Mouse (Mus musculus): Measurements from ENCODE around the gene Tmem216. TPM values are rescaled to one million over a fixed set of nuclear protein-coding genes. Genes with fewer than 3 reads are reported as not detected.
"Not testable (repeated sequence)": the region's sequence is repeated elsewhere in the genome, so short reads cannot be mapped to it uniquely, and the experiment has no call there.

Gene Tmem216
- total and polyA plus RNA-seq, 2 experiments from 2014 or later: 26.9 to 46.4 TPM

- no peak overlapping the region for H3K4me3 ChIP-seq (ENCODE audit: low read depth, low read length)
- H3K4me2 ChIP-seq (ENCODE audit: low read depth): no peak overlapping the region
- 84% methylated on average over 6 of the region's 6 CpGs for WGBS
- H3K9me3 ChIP-seq (ENCODE audit: low read length): no peaks in the 10 kb centered on the region
- H3K9ac ChIP-seq: no peak overlapping the region
- no peaks in the 10 kb centered on the region for H3K36me3 ChIP-seq (ENCODE audit: insufficient read depth)
- DNase-seq (no peak), ATAC-seq (no peak)
- H3K27ac ChIP-seq (ENCODE audit: low read depth, low read length): no peak overlapping the region
- H3K4me1 ChIP-seq (ENCODE audit: insufficient read depth): no peaks in the 10 kb centered on the region
- TF ChIP-seq CTCF (IDR thresholded peaks at IDR 0.05; ENCODE audit: low read depth): no peak
- H3K27me3 ChIP-seq (ENCODE audit: insufficient read depth, low read length): no peaks in the 10 kb centered on the region
Measured at GRCm38 (mm10) chr19:10564278-10564677, 8.2 kb upstream of the Tmem216 start.

- Histone ChIP-seq H3K27me3 (ENCODE audit: insufficient read depth, low read length) (no peaks in the 10 kb centered on the region), H3K9ac (no peak overlapping the region), H3K4me1 (ENCODE audit: insufficient read depth) (no peaks in the 10 kb centered on the region), H3K4me2 (ENCODE audit: low read depth) (no peak overlapping the region), H3K36me3 (ENCODE audit: insufficient read depth) (no peaks in the 10 kb centered on the region), H3K27ac (ENCODE audit: low read depth, low read length) (no peak overlapping the region), H3K4me3 (ENCODE audit: low read depth, low read length) (no peak overlapping the region), H3K9me3 (ENCODE audit: low read length) (no peaks in the 10 kb centered on the region)
- TF ChIP-seq CTCF (IDR thresholded peaks at IDR 0.05; ENCODE audit: low read depth): no peak
- DNase-seq (no peak), ATAC-seq (no peak)
- 56% methylated on average over 5 of the region's 5 CpGs for WGBS
Measured at GRCm38 (mm10) chr19:10562351-10562750, 6.3 kb upstream of the Tmem216 start.

GRCm38 (mm10) chr19:10561558-10562314, 5.7 kb upstream of the Tmem216 start:
- Histone ChIP-seq H3K27me3 (ENCODE audit: insufficient read depth, low read length) (no peaks in the 10 kb centered on the region), H3K4me1 (ENCODE audit: insufficient read depth) (no peaks in the 10 kb centered on the region), H3K9ac (no peak overlapping the region), H3K9me3 (ENCODE audit: low read length) (no peaks in the 10 kb centered on the region), H3K27ac (ENCODE audit: low read depth, low read length) (no peak overlapping the region), H3K36me3 (ENCODE audit: insufficient read depth) (no peaks in the 10 kb centered on the region), H3K4me2 (ENCODE audit: low read depth) (no peak overlapping the region), H3K4me3 (ENCODE audit: low read depth, low read length) (no peak overlapping the region)
- WGBS: 75% methylated on average over 6 of the region's 6 CpGs
- no peak for TF ChIP-seq CTCF (IDR thresholded peaks at IDR 0.05; ENCODE audit: low read depth)
- ATAC-seq (no peak), DNase-seq (no peak)

DNA sequence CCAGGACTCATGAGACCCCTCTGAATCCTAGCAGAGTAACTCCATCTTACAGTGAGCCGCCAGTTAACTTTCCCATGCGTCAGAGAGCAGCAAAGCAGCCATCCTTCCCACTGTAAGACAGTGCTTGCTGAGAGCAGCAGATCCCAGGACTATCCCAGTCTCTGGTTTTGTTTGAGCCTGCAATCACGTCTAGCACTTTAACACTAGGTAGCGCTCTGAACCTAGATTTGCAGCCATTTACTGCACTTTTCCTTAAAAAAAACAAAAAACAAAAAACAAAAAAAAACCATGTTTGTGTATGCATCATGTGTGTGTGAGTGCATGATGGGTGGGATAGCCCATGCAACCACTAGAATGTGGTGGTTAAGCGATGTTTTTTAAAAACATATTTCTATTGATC, 4.1 kb upstream of the Tmem216 start:
- Histone ChIP-seq H3K9me3 (ENCODE audit: low read length) (no peaks in the 10 kb centered on the region), H3K4me1 (ENCODE audit: insufficient read depth) (peaks cover under 1% of the 10 kb centered on the region), H3K9ac (no peak overlapping the region), H3K27me3 (ENCODE audit: insufficient read depth, low read length) (no peaks in the 10 kb centered on the region), H3K36me3 (ENCODE audit: insufficient read depth) (no peaks in the 10 kb centered on the region), H3K4me3 (ENCODE audit: low read depth, low read length) (no peak overlapping the region), H3K4me2 (ENCODE audit: low read depth) (no peak overlapping the region), H3K27ac (ENCODE audit: low read depth, low read length) (no peak overlapping the region)
- 32% methylated on average over 5 of the region's 5 CpGs for whole genome bisulfite sequencing
- TF ChIP-seq CTCF (IDR thresholded peaks at IDR 0.05; ENCODE audit: low read depth): peak; percentile 56
- peak; percentile 30 for DNase-seq
- ATAC-seq: no peak

GRCm38 (mm10) chr19:10557837-10558375, 1.9 kb upstream of the Tmem216 start:
- not testable (repeated sequence) for H3K4me2 ChIP-seq (ENCODE audit: low read depth); H3K27me3 ChIP-seq (ENCODE audit: insufficient read depth, low read length); H3K9ac ChIP-seq; H3K9me3 ChIP-seq (ENCODE audit: low read length); H3K36me3 ChIP-seq (ENCODE audit: insufficient read depth); DNase-seq; ATAC-seq; H3K27ac ChIP-seq (ENCODE audit: low read depth, low read length); H3K4me1 ChIP-seq (ENCODE audit: insufficient read depth); H3K4me3 ChIP-seq (ENCODE audit: low read depth, low read length)
- WGBS: 73% methylated on average over 4 of the region's 4 CpGs

- H3K36me3 ChIP-seq (ENCODE audit: insufficient read depth): peaks cover 8% of the 10 kb centered on the region; the same call in 1 of the 2 replicates
- TF ChIP-seq CTCF (IDR thresholded peaks at IDR 0.05; ENCODE audit: low read depth): no peak
- H3K27me3 ChIP-seq (ENCODE audit: insufficient read depth, low read length): no peaks in the 10 kb centered on the region
- no peaks in the 10 kb centered on the region for H3K9me3 ChIP-seq (ENCODE audit: low read length)
- peaks cover 8% of the 10 kb centered on the region for H3K4me1 ChIP-seq (ENCODE audit: insufficient read depth)
- DNase-seq (no peak), ATAC-seq (no peak)
- no peak overlapping the region for H3K4me3 ChIP-seq (ENCODE audit: low read depth, low read length)
- H3K9ac ChIP-seq: no peak overlapping the region
- H3K4me2 ChIP-seq (ENCODE audit: low read depth): no peak overlapping the region
- WGBS: 62% methylated on average over 2 of the region's 2 CpGs
- H3K27ac ChIP-seq (ENCODE audit: low read depth, low read length): no peak overlapping the region
Measured at GRCm38 (mm10) chr19:10557430-10557829, 1.4 kb upstream of the Tmem216 start.

DNA sequence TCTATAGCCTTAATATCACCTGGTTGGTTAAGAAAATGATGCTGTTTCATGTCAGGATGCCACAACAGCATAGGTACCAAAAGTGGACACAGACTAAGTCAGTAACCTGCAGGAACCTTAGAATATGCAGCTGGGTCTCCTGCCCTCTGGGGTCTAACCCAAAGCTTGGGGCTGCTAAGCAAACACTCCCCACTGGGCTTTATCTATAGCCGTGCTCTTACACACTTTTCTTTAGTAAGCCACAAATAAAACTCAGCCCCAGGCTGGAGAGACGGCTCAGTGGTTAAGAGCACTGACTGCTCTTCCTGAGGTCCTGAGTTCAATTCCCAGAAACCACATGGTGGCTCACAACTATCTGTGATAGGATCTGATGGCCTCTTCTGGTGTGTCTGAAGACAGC, 963 bp upstream of the Tmem216 start:
- peaks cover 8% of the 10 kb centered on the region for H3K4me1 ChIP-seq (ENCODE audit: insufficient read depth)
- 65% methylated on average over 2 of the region's 2 CpGs for WGBS
- ATAC-seq: no peak
- H3K9me3 ChIP-seq (ENCODE audit: low read length): no peaks in the 10 kb centered on the region
- no peak overlapping the region for H3K4me3 ChIP-seq (ENCODE audit: low read depth, low read length)
- no peak overlapping the region for H3K27ac ChIP-seq (ENCODE audit: low read depth, low read length)
- H3K36me3 ChIP-seq (ENCODE audit: insufficient read depth): peaks cover 12% of the 10 kb centered on the region
- no peaks in the 10 kb centered on the region for H3K27me3 ChIP-seq (ENCODE audit: insufficient read depth, low read length)
- DNase-seq: no peak
- TF ChIP-seq CTCF (IDR thresholded peaks at IDR 0.05; ENCODE audit: low read depth): no peak
- no peak overlapping the region for H3K9ac ChIP-seq
- no peak overlapping the region for H3K4me2 ChIP-seq (ENCODE audit: low read depth)

Data from forebrain, postnatal 0 days (tissue).